In the genomic region with DNA sequence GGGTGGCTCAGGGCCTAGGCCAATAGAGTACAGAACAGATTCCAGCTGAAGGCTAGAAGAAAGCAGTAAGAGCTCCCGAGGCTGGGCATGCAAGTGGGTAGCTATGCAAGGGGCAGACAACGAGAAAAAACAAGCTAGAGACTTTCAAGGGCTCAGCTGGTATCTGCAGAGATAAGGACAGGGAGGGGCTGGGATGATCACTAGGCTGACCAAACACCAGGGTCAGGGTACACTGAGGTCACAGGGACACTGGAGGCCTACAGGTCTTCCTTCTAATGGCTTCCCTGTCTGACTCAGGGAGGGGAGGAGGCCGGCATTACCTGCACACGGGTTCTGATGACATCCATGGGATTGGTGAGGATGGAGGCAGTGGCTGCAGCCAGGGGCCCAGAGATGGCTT, we compare ENCODE assay signal across 21 mouse cellular contexts. TPM values are rescaled to one million over a fixed set of nuclear protein-coding genes. Genes with fewer than 3 reads are reported as not detected.
DNase-seq lines count a peak whose midpoint lies in the region; ATAC-seq and TF ChIP-seq lines count a peak whose summit lies in the region.
"Had no signal": no experiment of that assay in that cellular context is flagged by ENCODE, and none has a peak within 500 bp of the region (broad histone marks: within the 10 kb centered on the region; RNA-seq: fewer than 3 reads in every experiment).

No protein-coding gene starts in this region.

- no peak overlapping the region for H3K27ac ChIP-seq in hindbrain, embryonic 13.5 days
- H3K27ac ChIP-seq in hindbrain, postnatal 0 days, result no peak overlapping the region
- peak overlapping the region; percentile 43 for H3K27ac ChIP-seq in liver, embryonic 13.5 days
- H3K27ac ChIP-seq in hindbrain, embryonic 12.5 days, result no peak overlapping the region
- H3K27ac ChIP-seq in hindbrain, embryonic 10.5 days, result no peak overlapping the region
- H3K27ac ChIP-seq: kidney, embryonic 15.5 days; lung, embryonic 15.5 days; macrophage; neural tube, embryonic 12.5 days had no signal

- peak overlapping the region; percentile 3; the same call in 1 of the 2 replicates for H3K9ac ChIP-seq in hindbrain, embryonic 13.5 days
- no peak overlapping the region for H3K9ac ChIP-seq in hindbrain, postnatal 0 days (replicated peaks; ENCODE audit: low read length)
- peak overlapping the region; percentile 44 for H3K9ac ChIP-seq in liver, embryonic 13.5 days
- H3K9ac ChIP-seq in hindbrain, embryonic 12.5 days, result no peak overlapping the region
- H3K9ac ChIP-seq: kidney, embryonic 15.5 days; lung, embryonic 15.5 days; neural tube, embryonic 12.5 days had no signal

- H3K4me3 ChIP-seq in hindbrain, embryonic 13.5 days, result no peak overlapping the region
- no peak overlapping the region for H3K4me3 ChIP-seq in hindbrain, postnatal 0 days (ENCODE audit: low read length)
- no peak overlapping the region for H3K4me3 ChIP-seq in liver, embryonic 13.5 days (replicated peaks)
- H3K4me3 ChIP-seq in hindbrain, embryonic 12.5 days, result no peak overlapping the region
- no peak overlapping the region for H3K4me3 ChIP-seq in hindbrain, embryonic 10.5 days
- H3K4me3 ChIP-seq: kidney, embryonic 15.5 days; lung, embryonic 15.5 days; neural tube, embryonic 12.5 days had no signal

- WGBS in hindbrain, embryonic 13.5 days, result 89% methylated on average over 4 of the region's 4 CpGs
- WGBS in hindbrain, postnatal 0 days, result 86% methylated on average over 4 of the region's 4 CpGs
- WGBS in liver, embryonic 13.5 days (ENCODE audit: insufficient replicate concordance), result 62% methylated on average over 4 of the region's 4 CpGs
- 79% methylated on average over 4 of the region's 4 CpGs for WGBS in hindbrain, embryonic 12.5 days
- 87% methylated on average over 4 of the region's 4 CpGs for WGBS in hindbrain, embryonic 10.5 days

- no peak for ATAC-seq in hindbrain, embryonic 13.5 days (ENCODE audit: low FRiP score)
- ATAC-seq in hindbrain, postnatal 0 days, result no peak
- 0 out of 2 replicates have a peak, but pooled peaks have one; percentile 16 for ATAC-seq in erythroblast, adult 5-6 weeks (replicated peaks; ENCODE audit: low FRiP score, poor library complexity, severe bottlenecking)
- ATAC-seq in liver, embryonic 13.5 days (ENCODE audit: low read depth), result 0 out of 2 replicates have a peak, but pooled peaks have one; percentile 16
- ATAC-seq in hindbrain, embryonic 12.5 days (ENCODE audit: low FRiP score), result no peak

- H3K9me3 ChIP-seq in hindbrain, embryonic 13.5 days, result no peaks in the 10 kb centered on the region
- no peaks in the 10 kb centered on the region for H3K9me3 ChIP-seq in hindbrain, postnatal 0 days (ENCODE audit: low read length)
- H3K9me3 ChIP-seq in liver, embryonic 13.5 days (replicated peaks), result no peaks in the 10 kb centered on the region
- H3K9me3 ChIP-seq in hindbrain, embryonic 12.5 days (replicated peaks), result no peaks in the 10 kb centered on the region
- H3K9me3 ChIP-seq in hindbrain, embryonic 10.5 days, result no peaks in the 10 kb centered on the region
- H3K9me3 ChIP-seq: kidney, embryonic 15.5 days; lung, embryonic 15.5 days; neural tube, embryonic 12.5 days had no signal

- H3K4me2 ChIP-seq in hindbrain, embryonic 13.5 days, result no peak overlapping the region
- H3K4me2 ChIP-seq in hindbrain, postnatal 0 days (ENCODE audit: low read depth, low read length), result no peak overlapping the region
- 0 out of 2 replicates have a peak overlapping the region, but pooled peaks have one; percentile 1 for H3K4me2 ChIP-seq in liver, embryonic 13.5 days
- no peak overlapping the region for H3K4me2 ChIP-seq in hindbrain, embryonic 12.5 days (replicated peaks)
- H3K4me2 ChIP-seq: kidney, embryonic 15.5 days; lung, embryonic 15.5 days; midbrain, embryonic 11.5 days; neural tube, embryonic 12.5 days had no signal

- H3K4me1 ChIP-seq in hindbrain, embryonic 13.5 days (replicated peaks), result peaks cover 25% of the 10 kb centered on the region
- H3K4me1 ChIP-seq in hindbrain, postnatal 0 days (ENCODE audit: insufficient read depth, low read length), result no peaks in the 10 kb centered on the region
- H3K4me1 ChIP-seq in liver, embryonic 13.5 days (replicated peaks), result peaks cover 80% of the 10 kb centered on the region
- H3K4me1 ChIP-seq in hindbrain, embryonic 12.5 days, result peaks cover 5% of the 10 kb centered on the region
- H3K4me1 ChIP-seq in hindbrain, embryonic 10.5 days (replicated peaks), result peaks cover 12% of the 10 kb centered on the region

- no peaks in the 10 kb centered on the region for H3K27me3 ChIP-seq in hindbrain, embryonic 13.5 days
- no peaks in the 10 kb centered on the region for H3K27me3 ChIP-seq in hindbrain, postnatal 0 days (ENCODE audit: insufficient read depth, low read length)
- H3K27me3 ChIP-seq in liver, embryonic 13.5 days, result no peaks in the 10 kb centered on the region
- H3K27me3 ChIP-seq in hindbrain, embryonic 12.5 days, result no peaks in the 10 kb centered on the region
- no peaks in the 10 kb centered on the region for H3K27me3 ChIP-seq in hindbrain, embryonic 10.5 days (ENCODE audit: insufficient read depth, poor library complexity, severe bottlenecking)
- H3K27me3 ChIP-seq: kidney, embryonic 15.5 days; lung, embryonic 15.5 days; neural tube, embryonic 12.5 days had no signal

- DNase-seq in hindbrain, postnatal 0 days (ENCODE audit: low spot score), result no peak
- DNase-seq in liver, embryonic 13.5 days, result no peak
- peak; percentile 85 for DNase-seq in yolk sac, embryonic 10.5 days (ENCODE audit: low spot score)
- no peak for DNase-seq in hindbrain, embryonic 10.5 days (ENCODE audit: low spot score)
- DNase-seq: cerebellum, postnatal 25 days; gastrocnemius, postnatal 10 days; heart, postnatal 14 days; right cerebral cortex, postnatal 4 days; thymus, postnatal 4 days had no signal

- peaks cover 95% of the 10 kb centered on the region for H3K36me3 ChIP-seq in hindbrain, embryonic 13.5 days
- peaks cover 47% of the 10 kb centered on the region for H3K36me3 ChIP-seq in hindbrain, postnatal 0 days (ENCODE audit: insufficient read depth, low read length)
- peaks cover 96% of the 10 kb centered on the region for H3K36me3 ChIP-seq in liver, embryonic 13.5 days
- H3K36me3 ChIP-seq in hindbrain, embryonic 12.5 days, result peaks cover 73% of the 10 kb centered on the region
- H3K36me3 ChIP-seq in hindbrain, embryonic 10.5 days, result peaks cover 92% of the 10 kb centered on the region

- TF ChIP-seq CTCF in hindbrain, postnatal 0 days (IDR thresholded peaks at IDR 0.05; ENCODE audit: low read depth), result no peak

RNA-seq across cellular contexts. Expression of a gene that starts 5.5 kb away (rescaled TPM):
- polyA plus RNA-seq in hindbrain, embryonic 13.5 days (2015; fragmentation: Nextera tagmentation; extraction: Ambion mirVana), result 36.9 and 37.8 TPM in 2 replicates
- total RNA-seq in hindbrain, postnatal 0 days (2014; rRNA removed), result 39.4 and 60.4 TPM in 2 replicates
- polyA plus RNA-seq in hindbrain, postnatal 0 days (2015; fragmentation: Nextera tagmentation; extraction: Ambion mirVana), result 47.2 and 48.4 TPM in 2 replicates
- 33.2 and 56.6 TPM in 2 replicates for total RNA-seq in erythroblast, adult 5-6 weeks (2015; ENCODE audit: low replicate concordance)
- 42.1 and 43.4 TPM in 2 replicates for total RNA-seq in erythroblast, adult 5-6 weeks (2017; ENCODE audit: low replicate concordance)
- 97.1 and 105 TPM in 2 replicates for polyA plus RNA-seq in liver, embryonic 13.5 days (2015; fragmentation: Nextera tagmentation; extraction: Ambion mirVana)
- 73.3 and 82.3 TPM in 2 replicates for polyA plus RNA-seq in hindbrain, embryonic 12.5 days (2016; fragmentation: Nextera tagmentation; extraction: Ambion mirVana)
- polyA plus RNA-seq in hindbrain, embryonic 10.5 days (2016; fragmentation: Nextera tagmentation; extraction: Ambion mirVana), result 157 and 167 TPM in 2 replicates

RNA-seq across cellular contexts. Expression of a gene that starts 9.3 kb away (rescaled TPM):
- polyA plus RNA-seq in hindbrain, embryonic 13.5 days (2015; fragmentation: Nextera tagmentation; extraction: Ambion mirVana), result 32.5 and 32.8 TPM in 2 replicates
- total RNA-seq in hindbrain, postnatal 0 days (2014; rRNA removed), result 68.3 and 68.6 TPM in 2 replicates
- polyA plus RNA-seq in hindbrain, postnatal 0 days (2015; fragmentation: Nextera tagmentation; extraction: Ambion mirVana), result 31.9 and 34.1 TPM in 2 replicates
- 7.9 and 11.5 TPM in 2 replicates for total RNA-seq in erythroblast, adult 5-6 weeks (2015; ENCODE audit: low replicate concordance)
- 13.7 and 20.2 TPM in 2 replicates for total RNA-seq in erythroblast, adult 5-6 weeks (2017; ENCODE audit: low replicate concordance)
- polyA plus RNA-seq in liver, embryonic 13.5 days (2015; fragmentation: Nextera tagmentation; extraction: Ambion mirVana), result 10.4 and 13.2 TPM in 2 replicates
- 24.9 and 25.9 TPM in 2 replicates for polyA plus RNA-seq in hindbrain, embryonic 12.5 days (2016; fragmentation: Nextera tagmentation; extraction: Ambion mirVana)
- 19.2 and 20.3 TPM in 2 replicates for polyA plus RNA-seq in hindbrain, embryonic 10.5 days (2016; fragmentation: Nextera tagmentation; extraction: Ambion mirVana)

RNA-seq across cellular contexts. Expression of a gene that starts 31.4 kb away (rescaled TPM):
- not detected in 2 replicates for polyA plus RNA-seq in hindbrain, embryonic 13.5 days (2015; fragmentation: Nextera tagmentation; extraction: Ambion mirVana)
- not detected in 2 replicates for total RNA-seq in hindbrain, postnatal 0 days (2014; rRNA removed)
- polyA plus RNA-seq in hindbrain, postnatal 0 days (2015; fragmentation: Nextera tagmentation; extraction: Ambion mirVana), result not detected in 2 replicates
- total RNA-seq in erythroblast, adult 5-6 weeks (2015; ENCODE audit: low replicate concordance), result not detected in 2 replicates
- total RNA-seq in erythroblast, adult 5-6 weeks (2017; ENCODE audit: low replicate concordance), result not detected in 2 replicates
- not detected in 2 replicates for polyA plus RNA-seq in liver, embryonic 13.5 days (2015; fragmentation: Nextera tagmentation; extraction: Ambion mirVana)
- not detected in 2 replicates for polyA plus RNA-seq in hindbrain, embryonic 12.5 days (2016; fragmentation: Nextera tagmentation; extraction: Ambion mirVana)
- not detected in 2 replicates for polyA plus RNA-seq in hindbrain, embryonic 10.5 days (2016; fragmentation: Nextera tagmentation; extraction: Ambion mirVana)
- total RNA-seq: heart, adult 8-10 months; heart, postnatal 14 days; monocyte, adult 5-6 weeks had no signal
- polyA plus RNA-seq: kidney, embryonic 15.5 days; limb, embryonic 11.5 days; lung, embryonic 15.5 days; macrophage; neural tube, embryonic 12.5 days had no signal

RNA-seq across cellular contexts. Expression of a gene that starts 37.2 kb away (rescaled TPM):
- polyA plus RNA-seq in hindbrain, embryonic 13.5 days (2015; fragmentation: Nextera tagmentation; extraction: Ambion mirVana), result not detected in 2 replicates
- not detected in 2 replicates for total RNA-seq in hindbrain, postnatal 0 days (2014; rRNA removed)
- polyA plus RNA-seq in hindbrain, postnatal 0 days (2015; fragmentation: Nextera tagmentation; extraction: Ambion mirVana), result not detected in 2 replicates
- total RNA-seq in erythroblast, adult 5-6 weeks (2015; ENCODE audit: low replicate concordance), result not detected in 2 replicates
- not detected in 2 replicates for total RNA-seq in erythroblast, adult 5-6 weeks (2017; ENCODE audit: low replicate concordance)
- polyA plus RNA-seq in liver, embryonic 13.5 days (2015; fragmentation: Nextera tagmentation; extraction: Ambion mirVana), result not detected in 2 replicates
- polyA plus RNA-seq in hindbrain, embryonic 12.5 days (2016; fragmentation: Nextera tagmentation; extraction: Ambion mirVana), result not detected in 2 replicates
- not detected in 2 replicates for polyA plus RNA-seq in hindbrain, embryonic 10.5 days (2016; fragmentation: Nextera tagmentation; extraction: Ambion mirVana)
- total RNA-seq: adrenal gland, postnatal 4 days; heart, adult 8-10 months; heart, postnatal 14 days; monocyte, adult 5-6 weeks had no signal
- polyA plus RNA-seq: kidney, embryonic 15.5 days; limb, embryonic 11.5 days; lung, embryonic 15.5 days; macrophage; midbrain, embryonic 11.5 days; neural tube, embryonic 12.5 days had no signal

RNA-seq across cellular contexts. Expression of a gene that starts 43.1 kb away (rescaled TPM):
- polyA plus RNA-seq in hindbrain, embryonic 13.5 days (2015; fragmentation: Nextera tagmentation; extraction: Ambion mirVana), result 0.19 TPM in 1 of 2 replicates, not detected in the other
- total RNA-seq in hindbrain, postnatal 0 days (2014; rRNA removed), result not detected in 2 replicates
- polyA plus RNA-seq in hindbrain, postnatal 0 days (2015; fragmentation: Nextera tagmentation; extraction: Ambion mirVana), result 0.15 TPM in 1 of 2 replicates, not detected in the other
- not detected in 2 replicates for total RNA-seq in erythroblast, adult 5-6 weeks (2015; ENCODE audit: low replicate concordance)
- total RNA-seq in erythroblast, adult 5-6 weeks (2017; ENCODE audit: low replicate concordance), result not detected in 2 replicates
- polyA plus RNA-seq in liver, embryonic 13.5 days (2015; fragmentation: Nextera tagmentation; extraction: Ambion mirVana), result 0.17 and 0.29 TPM in 2 replicates
- polyA plus RNA-seq in hindbrain, embryonic 12.5 days (2016; fragmentation: Nextera tagmentation; extraction: Ambion mirVana), result not detected in 2 replicates
- 0.12 TPM in 1 of 2 replicates, not detected in the other for polyA plus RNA-seq in hindbrain, embryonic 10.5 days (2016; fragmentation: Nextera tagmentation; extraction: Ambion mirVana)
- total RNA-seq: heart, adult 8-10 months; heart, postnatal 14 days; monocyte, adult 5-6 weeks had no signal
- polyA plus RNA-seq: limb, embryonic 11.5 days; lung, embryonic 15.5 days; macrophage; neural tube, embryonic 12.5 days had no signal

Comparison
In these comparisons a context has a peak if more than half of its experiments do, and no peak if none do; other contexts are left out.
1. H3K9ac ChIP-seq: peak in hindbrain, embryonic 13.5 days (single experiment) and liver, embryonic 13.5 days (single experiment); none in hindbrain, postnatal 0 days (single experiment) and hindbrain, embryonic 12.5 days (single experiment).
2. ATAC-seq: peak in erythroblast, adult 5-6 weeks (single experiment) and liver, embryonic 13.5 days (single experiment); none in hindbrain, embryonic 13.5 days (single experiment), hindbrain, postnatal 0 days (single experiment) and hindbrain, embryonic 12.5 days (single experiment).